Mouse (Mus musculus): ENCODE results near the gene Gm10230.
"Not testable (repeated sequence)": the region's sequence is repeated elsewhere in the genome, so short reads cannot be mapped to it uniquely, and the experiment has no call there.

Gm10230 gene

DNA sequence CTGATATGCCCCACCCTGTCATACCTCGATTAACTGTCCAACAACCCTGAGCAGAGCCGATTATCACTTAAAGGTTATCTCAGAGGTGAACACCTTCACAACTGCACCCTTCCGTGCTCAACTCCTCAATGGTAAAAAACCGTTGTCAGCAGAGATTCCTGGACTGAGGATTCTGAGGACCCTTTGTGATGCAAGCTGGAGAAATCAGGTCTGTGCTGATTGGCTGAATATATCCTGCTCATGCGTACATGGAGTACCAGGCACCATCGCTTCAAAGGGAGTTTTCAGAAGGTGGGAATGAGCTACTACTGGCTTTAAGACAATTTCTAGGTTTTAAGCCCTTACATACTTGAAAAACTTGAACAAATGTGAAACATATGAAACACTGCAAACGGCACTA, at the start of gene Gm10230:
Gm10230 (minus strand) TSS at position 101 of the 400 bp plus-strand sequence.
- DNase-seq = not testable (repeated sequence)
